ENCODE assay signal across 13 mouse cellular contexts in genomic region chr11:104295656-104296055, GRCm38 (mm10).
DNase-seq lines count a peak whose midpoint lies in the region; ATAC-seq and TF ChIP-seq lines count a peak whose summit lies in the region.
"Had no signal": no experiment of that assay in that cellular context is flagged by ENCODE, and none has a peak within 500 bp of the region (broad histone marks: within the 10 kb centered on the region; RNA-seq: fewer than 3 reads in every experiment).

No protein-coding gene starts in this region.

- H3K9ac ChIP-seq in kidney, postnatal 0 days (ENCODE audit: low read depth, low read length): no peak overlapping the region
- H3K9ac ChIP-seq in liver, embryonic 13.5 days: no peak overlapping the region
- H3K9ac ChIP-seq: lung, embryonic 15.5 days; stomach, embryonic 15.5 days had no signal

- H3K9me3 ChIP-seq in kidney, postnatal 0 days (replicated peaks; ENCODE audit: low read length): no peaks in the 10 kb centered on the region
- H3K9me3 ChIP-seq in G1E (replicated peaks): no peaks in the 10 kb centered on the region
- no peaks in the 10 kb centered on the region for H3K9me3 ChIP-seq in liver, embryonic 13.5 days (replicated peaks)
- H3K9me3 ChIP-seq: lung, embryonic 15.5 days; stomach, embryonic 15.5 days had no signal

- no peak for TF ChIP-seq CTCF in kidney, postnatal 0 days (IDR thresholded peaks at IDR 0.05; ENCODE audit: low read depth)
- TF ChIP-seq CTCF in C2C12 (IDR thresholded peaks at IDR 0.05; ENCODE audit: control insufficient read depth, insufficient read depth, insufficient read length) (no peak), G1E (IDR thresholded peaks at IDR 0.05; ENCODE audit: low read depth, low read length) (no peak)

- H3K79me2 ChIP-seq in C2C12 (ENCODE audit: control insufficient read depth, insufficient read depth): no peaks in the 10 kb centered on the region

- ATAC-seq in kidney, postnatal 0 days (replicated peaks; ENCODE audit: low FRiP score, low read depth): no peak
- ATAC-seq in G1E (ENCODE audit: extremely low read depth, insufficient number of reproducible peaks, low FRiP score, poor library complexity, severe bottlenecking): peak; percentile 5; the same call in 1 of the 2 replicates
- ATAC-seq in liver, embryonic 13.5 days (ENCODE audit: low read depth): no peak
- ATAC-seq: hindbrain, postnatal 0 days had no signal

- H3K4me3 ChIP-seq in kidney, postnatal 0 days (replicated peaks; ENCODE audit: low read depth, low read length): no peak overlapping the region
- H3K4me3 ChIP-seq in C2C12 (ENCODE audit: insufficient read depth, poor library complexity, severe bottlenecking) (no peak overlapping the region), G1E (ENCODE audit: low read depth, low read length) (peak overlapping the region; percentile 28; the same call in 1 of the 2 replicates)
- no peak overlapping the region for H3K4me3 ChIP-seq in liver, embryonic 13.5 days (replicated peaks)
- H3K4me3 ChIP-seq: heart, adult 2 months; left cerebral cortex, adult 2 months; lung, embryonic 15.5 days; stomach, embryonic 15.5 days had no signal

- no peak overlapping the region for H3K4me2 ChIP-seq in kidney, postnatal 0 days (ENCODE audit: low read length)
- no peak overlapping the region for H3K4me2 ChIP-seq in liver, embryonic 13.5 days
- H3K4me2 ChIP-seq: lung, embryonic 15.5 days; stomach, embryonic 15.5 days had no signal

- H3K27ac ChIP-seq in kidney, postnatal 0 days: no peak overlapping the region
- H3K27ac ChIP-seq in liver, embryonic 13.5 days: peak overlapping the region; percentile 37; the same call in 1 of the 2 replicates
- H3K27ac ChIP-seq: heart, adult 2 months; hindbrain, postnatal 0 days; left cerebral cortex, adult 2 months; lung, embryonic 15.5 days; stomach, embryonic 15.5 days had no signal

- WGBS in kidney, postnatal 0 days: 9% methylated on average over 6 of the region's 6 CpGs
- 13% methylated on average over 6 of the region's 6 CpGs for WGBS in liver, embryonic 13.5 days (ENCODE audit: insufficient replicate concordance)

- H3K36me3 ChIP-seq in kidney, postnatal 0 days (ENCODE audit: insufficient read depth, low read length): no peaks in the 10 kb centered on the region
- H3K36me3 ChIP-seq in C2C12 (ENCODE audit: control insufficient read depth, insufficient read depth) (no peaks in the 10 kb centered on the region), G1E (replicated peaks) (peaks cover 4% of the 10 kb centered on the region)
- no peaks in the 10 kb centered on the region for H3K36me3 ChIP-seq in liver, embryonic 13.5 days
- H3K36me3 ChIP-seq: lung, embryonic 15.5 days; stomach, embryonic 15.5 days had no signal

- no peaks in the 10 kb centered on the region for H3K79me3 ChIP-seq in C2C12 (ENCODE audit: low read depth)

- no peak overlapping the region for H3ac ChIP-seq in C2C12 (ENCODE audit: control insufficient read depth, insufficient read length, low read depth)

- no peaks in the 10 kb centered on the region for H3K27me3 ChIP-seq in kidney, postnatal 0 days (ENCODE audit: insufficient read depth, low read length)
- H3K27me3 ChIP-seq in C2C12 (ENCODE audit: control insufficient read depth, insufficient read depth, insufficient read length) (no peaks in the 10 kb centered on the region), G1E (ENCODE audit: insufficient read depth, low read length) (no peaks in the 10 kb centered on the region; the same call in 1 of the 2 replicates)
- H3K27me3 ChIP-seq in liver, embryonic 13.5 days: no peaks in the 10 kb centered on the region
- H3K27me3 ChIP-seq: lung, embryonic 15.5 days; stomach, embryonic 15.5 days had no signal

- H3K4me1 ChIP-seq in kidney, postnatal 0 days (replicated peaks; ENCODE audit: insufficient read depth, low read length): peaks cover 3% of the 10 kb centered on the region; the same call in 1 of the 2 replicates
- H3K4me1 ChIP-seq in G1E (ENCODE audit: insufficient read depth, low read depth, low read length): peaks cover 75% of the 10 kb centered on the region
- peaks cover 53% of the 10 kb centered on the region for H3K4me1 ChIP-seq in liver, embryonic 13.5 days (replicated peaks)
- H3K4me1 ChIP-seq: lung, embryonic 15.5 days had no signal

- DNase-seq in kidney, postnatal 0 days (ENCODE audit: low spot score): peak; percentile 32
- DNase-seq in kidney, adult 11 months: no peak
- no peak for DNase-seq in G1E (ENCODE audit: low spot score)
- no peak for DNase-seq in liver, embryonic 13.5 days
- no peak for DNase-seq in left cerebral cortex, adult 8-10 months (ENCODE audit: low spot score in 2 of 2)
- no peak for DNase-seq in spleen, postnatal 14 days (ENCODE audit: low spot score in 2 of 2)
- DNase-seq: adrenal gland, postnatal 36 days; heart, adult 2 months had no signal

TF ChIP-seq in C2C12, 6 proteins besides CTCF, POLR2A, EP300 and RAD21:
- TF ChIP-seq USF1 (IDR thresholded peaks at IDR 0.05; ENCODE audit: low read depth) (peak; percentile 26), CEBPB (IDR thresholded peaks at IDR 0.05; ENCODE audit: low read depth) (no peak), MAX (IDR thresholded peaks at IDR 0.05) (peak; percentile 51)
